Mouse (Mus musculus): ENCODE measurements around the gene Pigm. TPM values are rescaled to one million over a fixed set of nuclear protein-coding genes. Genes with fewer than 3 reads are reported as not detected.

Gene Pigm
- total and polyA plus RNA-seq, 3 experiments: 9.2 to 11.2 (median 10.4) TPM

GRCm38 (mm10) chr1:172352001-172352400 lies 24.3 kb upstream of the Pigm start:
- peak; percentile 57 for DNase-seq

GRCm38 (mm10) chr1:172352453-172352852 lies 23.9 kb upstream of the Pigm start:
- no peak for DNase-seq

- no peak for DNase-seq
These were observed 21.0 kb upstream of the Pigm start for GRCm38 (mm10) chr1:172355336-172355735.

GRCm38 (mm10) chr1:172357550-172357949 lies 18.8 kb upstream of the Pigm start:
- DNase-seq: peak; percentile 67

GRCm38 (mm10) chr1:172358341-172358740 lies 18.0 kb upstream of the Pigm start:
- DNase-seq: no peak

GRCm38 (mm10) chr1:172364684-172365083 lies 11.7 kb upstream of the Pigm start:
- DNase-seq: peak; percentile 64

GRCm38 (mm10) chr1:172368768-172369418 lies 7.5 kb upstream of the Pigm start:
- peak; percentile 38 for DNase-seq

- peak; percentile 38 for DNase-seq
These were observed 562 bp downstream of the Pigm start for GRCm38 (mm10) chr1:172376758-172377458.

- DNase-seq: no peak
These were observed 3.7 kb downstream of the Pigm start for GRCm38 (mm10) chr1:172380066-172380465.

GRCm38 (mm10) chr1:172382090-172382489 lies 5.7 kb downstream of the Pigm start:
- DNase-seq: no peak

GRCm38 (mm10) chr1:172387246-172387645 lies 10.9 kb downstream of the Pigm start:
- DNase-seq: no peak

- DNase-seq: no peak
These were observed 14.4 kb downstream of the Pigm start for GRCm38 (mm10) chr1:172390769-172391168.

- peak; percentile 45 for DNase-seq
These were observed 15.6 kb downstream of the Pigm start for GRCm38 (mm10) chr1:172391807-172392581.

- no peak for DNase-seq
These were observed 16.4 kb downstream of the Pigm start for GRCm38 (mm10) chr1:172392643-172393170.

- no peak for DNase-seq
These were observed 17.4 kb downstream of the Pigm start for GRCm38 (mm10) chr1:172393739-172394138.

- DNase-seq: no peak
These were observed 20.8 kb downstream of the Pigm start for GRCm38 (mm10) chr1:172396996-172397752.

GRCm38 (mm10) chr1:172406077-172406706 lies 29.8 kb downstream of the Pigm start:
- no peak for DNase-seq

- no peak for DNase-seq
These were observed 32.6 kb downstream of the Pigm start for GRCm38 (mm10) chr1:172408996-172409395.

GRCm38 (mm10) chr1:172409431-172409830 lies 33.1 kb downstream of the Pigm start:
- no peak for DNase-seq

GRCm38 (mm10) chr1:172410806-172411205 lies 34.5 kb downstream of the Pigm start:
- peak; percentile 51 for DNase-seq

- DNase-seq: peak; percentile 50
These were observed 35.9 kb downstream of the Pigm start for GRCm38 (mm10) chr1:172412204-172412603.
